Mouse (Mus musculus) C2C12 (cell line): ENCODE data around the gene Serpinh1.

ENCODE experiments used
- CTCF ChIP-seq: IDR thresholded peaks from one replicate; pipeline ENCODE4 v1.5.1; 2011; ENCODE audit not compliant: control insufficient read depth, insufficient read depth, insufficient read length
- MAX ChIP-seq: IDR thresholded peaks from one replicate; pipeline ENCODE4 v1.6.1; 2011; ENCODE audit warnings: mild to moderate bottlenecking, control low read depth
- USF1 ChIP-seq: IDR thresholded peaks from one replicate; pipeline ENCODE4 v1.6.1; 2011; ENCODE audit warnings: low read depth, mild to moderate bottlenecking, control low read depth, moderate library complexity

DNA sequence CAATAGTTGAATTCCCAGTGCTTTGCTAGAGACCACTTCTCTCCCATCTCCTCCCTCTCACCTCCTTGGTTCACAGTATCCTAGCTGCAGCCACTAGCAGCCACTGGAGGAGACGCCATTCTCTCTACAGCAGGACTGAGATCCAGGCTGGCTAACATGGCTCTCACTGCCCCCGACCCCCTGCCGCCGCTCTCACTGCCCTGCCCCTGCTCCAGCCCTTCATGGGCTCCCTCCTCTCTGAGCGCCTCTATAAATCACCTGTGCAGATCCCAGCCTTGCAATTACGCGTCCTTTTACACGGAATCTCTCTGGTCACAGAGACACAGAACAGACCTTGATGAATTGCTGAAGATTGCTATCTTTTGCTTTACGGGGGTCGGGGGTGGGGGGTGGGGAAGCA, 28.2 kb downstream of the Serpinh1 start:
- TF ChIP-seq USF1 (no peak), CTCF (no peak), MAX (no peak)
